Mouse (Mus musculus): ENCODE results near the gene Mmp15. TPM values are rescaled to one million over a fixed set of nuclear protein-coding genes. Genes with fewer than 3 reads are reported as not detected.

Mmp15 gene
- polyA plus RNA-seq (2012; rRNA removed), result 19.7 and 28.7 TPM in 2 replicates

GRCm38 (mm10) chr8:95352151-95352870 is at the start of gene Mmp15:
Mmp15 (plus strand) TSS chr8:95352268.
- peaks cover 4% of the 10 kb centered on the region for H3K4me1 ChIP-seq (ENCODE audit: control insufficient read depth, insufficient read depth, insufficient read length, low read length)
- H3K27me3 ChIP-seq (ENCODE audit: control insufficient read depth, insufficient read depth, low read length), result no peaks in the 10 kb centered on the region
- no peak for TF ChIP-seq CTCF (IDR thresholded peaks at IDR 0.05; ENCODE audit: extremely low read depth, insufficient read length, insufficient replicate concordance, low read depth, low read length)
- TF ChIP-seq POLR2A (IDR thresholded peaks at IDR 0.05; ENCODE audit: low read depth, low read length), result peak; percentile 49; the same call in 1 of the 2 replicates
- H3K36me3 ChIP-seq (ENCODE audit: control insufficient read depth, insufficient read depth, low read length), result no peaks in the 10 kb centered on the region
- H3K4me3 ChIP-seq (ENCODE audit: low read depth, low read length), result peak within 1 kb of the TSS; percentile 81
- H3K27ac ChIP-seq (ENCODE audit: insufficient read depth, low read depth, low read length), result peak within 1 kb of the TSS; percentile 36; the same call in 1 of the 2 replicates
- WGBS, result 1% methylated on average over 79 of the region's 80 CpGs

DNA sequence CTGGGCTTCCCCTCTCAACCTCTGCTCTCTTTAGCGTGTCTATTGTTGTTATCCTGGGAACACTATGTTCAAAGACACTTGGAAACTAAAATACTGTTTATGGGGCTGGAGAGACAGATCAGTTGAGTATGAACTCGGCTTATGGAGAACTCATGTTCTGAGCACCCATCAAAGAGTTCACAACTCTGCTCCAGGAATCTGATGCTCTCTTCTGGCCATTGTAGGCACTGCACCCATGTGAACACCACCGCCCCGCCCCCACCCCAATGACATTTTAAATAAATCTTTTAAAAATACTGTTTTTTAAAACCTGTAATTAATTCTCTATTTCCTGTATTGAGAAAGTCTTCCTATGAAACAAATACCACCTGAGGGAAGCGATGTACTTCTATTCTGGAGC is 49.7 kb upstream of the Mmp15 start:
- Histone ChIP-seq H3K36me3 (ENCODE audit: control insufficient read depth, insufficient read depth, low read length) (no peaks in the 10 kb centered on the region), H3K4me3 (ENCODE audit: low read depth, low read length) (no peak overlapping the region), H3K4me1 (ENCODE audit: control insufficient read depth, insufficient read depth, insufficient read length, low read length) (no peaks in the 10 kb centered on the region; the same call in 1 of the 2 replicates), H3K27ac (ENCODE audit: insufficient read depth, low read depth, low read length) (no peak overlapping the region), H3K27me3 (ENCODE audit: control insufficient read depth, insufficient read depth, low read length) (no peaks in the 10 kb centered on the region)
- 14% methylated on average over 5 of the region's 5 CpGs for WGBS
- TF ChIP-seq POLR2A (IDR thresholded peaks at IDR 0.05; ENCODE audit: low read depth, low read length) (no peak), CTCF (IDR thresholded peaks at IDR 0.05; ENCODE audit: extremely low read depth, insufficient read length, insufficient replicate concordance, low read depth, low read length) (peak; percentile 53; the same call in 1 of the 2 replicates)

- H3K4me1 ChIP-seq (ENCODE audit: control insufficient read depth, insufficient read depth, insufficient read length, low read length), result no peaks in the 10 kb centered on the region
- WGBS, result 47% methylated on average over 4 of the region's 4 CpGs
- H3K27ac ChIP-seq (ENCODE audit: insufficient read depth, low read depth, low read length), result no peak overlapping the region
- H3K36me3 ChIP-seq (ENCODE audit: control insufficient read depth, insufficient read depth, low read length), result no peaks in the 10 kb centered on the region
- TF ChIP-seq CTCF (IDR thresholded peaks at IDR 0.05; ENCODE audit: extremely low read depth, insufficient read length, insufficient replicate concordance, low read depth, low read length) (no peak), POLR2A (IDR thresholded peaks at IDR 0.05; ENCODE audit: low read depth, low read length) (no peak)
- H3K4me3 ChIP-seq (ENCODE audit: low read depth, low read length), result no peak overlapping the region
- H3K27me3 ChIP-seq (ENCODE audit: control insufficient read depth, insufficient read depth, low read length), result no peaks in the 10 kb centered on the region
Observed at GRCm38 (mm10) chr8:95305526-95305925, 46.5 kb upstream of the Mmp15 start.

DNA sequence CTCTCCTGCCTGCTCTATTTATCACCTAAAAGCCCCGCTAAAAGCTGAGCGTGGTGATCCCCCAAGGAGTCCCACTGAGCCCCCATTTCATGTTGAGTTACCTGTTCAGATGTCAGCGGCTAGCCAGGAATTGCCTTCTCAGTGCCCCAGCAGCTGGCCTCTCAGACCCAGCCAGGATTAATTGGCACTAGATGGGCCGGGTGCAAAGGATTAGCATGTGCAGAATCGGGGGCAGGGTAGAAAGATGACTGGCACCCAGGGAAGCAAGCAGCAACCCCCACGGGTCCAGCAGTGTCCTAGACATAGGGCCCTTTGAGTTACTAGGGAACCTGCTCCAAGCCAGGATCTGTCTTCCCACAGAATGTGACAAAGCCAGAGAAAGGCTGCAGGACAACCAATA is 45.6 kb upstream of the Mmp15 start, which contains the start of gene Cngb1:
Gene Cngb1 (minus strand): TSS at position 155 of the 400 bp plus-strand sequence.
- Histone ChIP-seq H3K27me3 (ENCODE audit: control insufficient read depth, insufficient read depth, low read length) (no peaks in the 10 kb centered on the region), H3K4me1 (ENCODE audit: control insufficient read depth, insufficient read depth, insufficient read length, low read length) (no peaks in the 10 kb centered on the region), H3K36me3 (ENCODE audit: control insufficient read depth, insufficient read depth, low read length) (no peaks in the 10 kb centered on the region), H3K27ac (ENCODE audit: insufficient read depth, low read depth, low read length) (no peak within 1 kb of the TSS), H3K4me3 (ENCODE audit: low read depth, low read length) (no peak within 1 kb of the TSS)
- no peak for TF ChIP-seq POLR2A (IDR thresholded peaks at IDR 0.05; ENCODE audit: low read depth, low read length)
- no peak for TF ChIP-seq CTCF (IDR thresholded peaks at IDR 0.05; ENCODE audit: extremely low read depth, insufficient read length, insufficient replicate concordance, low read depth, low read length)
- WGBS, result 48% methylated on average over 6 of the region's 6 CpGs

- no peaks in the 10 kb centered on the region for H3K36me3 ChIP-seq (ENCODE audit: control insufficient read depth, insufficient read depth, low read length)
- no peaks in the 10 kb centered on the region for H3K27me3 ChIP-seq (ENCODE audit: control insufficient read depth, insufficient read depth, low read length)
- no peak within 1 kb of the TSS for H3K4me3 ChIP-seq (ENCODE audit: low read depth, low read length)
- no peaks in the 10 kb centered on the region for H3K4me1 ChIP-seq (ENCODE audit: control insufficient read depth, insufficient read depth, insufficient read length, low read length)
- WGBS, result 56% methylated on average over 6 of the region's 6 CpGs
- H3K27ac ChIP-seq (ENCODE audit: insufficient read depth, low read depth, low read length), result no peak within 1 kb of the TSS
- TF ChIP-seq POLR2A (IDR thresholded peaks at IDR 0.05; ENCODE audit: low read depth, low read length) (no peak), CTCF (IDR thresholded peaks at IDR 0.05; ENCODE audit: extremely low read depth, insufficient read length, insufficient replicate concordance, low read depth, low read length) (no peak)
Observed at GRCm38 (mm10) chr8:95310342-95310970, 41.6 kb upstream of the Mmp15 start, which contains the start of gene Tepp. Tepp (plus strand) TSS chr8:95310566.

DNA sequence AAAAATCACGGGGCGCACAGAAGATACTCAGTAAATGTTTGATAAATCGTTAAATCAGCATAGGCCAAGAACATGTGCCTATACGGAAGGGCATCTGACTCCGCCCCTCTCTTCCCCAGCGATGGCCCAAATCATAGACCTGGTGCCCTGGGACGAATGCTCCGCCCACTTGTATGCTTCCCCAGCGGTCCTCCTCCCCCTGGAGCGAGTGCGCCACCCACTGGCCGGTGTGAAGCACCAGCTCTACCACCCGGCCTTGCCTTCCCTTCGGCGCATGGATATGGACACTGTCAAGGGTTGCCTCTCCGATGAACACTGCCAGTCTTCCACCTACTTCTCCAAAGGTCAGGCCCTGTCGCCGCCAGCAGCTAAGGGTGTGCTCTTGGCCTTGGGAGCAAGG is 39.2 kb upstream of the Mmp15 start:
- H3K4me1 ChIP-seq (ENCODE audit: control insufficient read depth, insufficient read depth, insufficient read length, low read length), result no peaks in the 10 kb centered on the region
- 60% methylated on average over 18 of the region's 18 CpGs for WGBS
- H3K27me3 ChIP-seq (ENCODE audit: control insufficient read depth, insufficient read depth, low read length), result no peaks in the 10 kb centered on the region
- H3K4me3 ChIP-seq (ENCODE audit: low read depth, low read length), result no peak overlapping the region
- H3K36me3 ChIP-seq (ENCODE audit: control insufficient read depth, insufficient read depth, low read length), result no peaks in the 10 kb centered on the region
- no peak for TF ChIP-seq CTCF (IDR thresholded peaks at IDR 0.05; ENCODE audit: extremely low read depth, insufficient read length, insufficient replicate concordance, low read depth, low read length)
- no peak for TF ChIP-seq POLR2A (IDR thresholded peaks at IDR 0.05; ENCODE audit: low read depth, low read length)
- no peak overlapping the region for H3K27ac ChIP-seq (ENCODE audit: insufficient read depth, low read depth, low read length)

DNA sequence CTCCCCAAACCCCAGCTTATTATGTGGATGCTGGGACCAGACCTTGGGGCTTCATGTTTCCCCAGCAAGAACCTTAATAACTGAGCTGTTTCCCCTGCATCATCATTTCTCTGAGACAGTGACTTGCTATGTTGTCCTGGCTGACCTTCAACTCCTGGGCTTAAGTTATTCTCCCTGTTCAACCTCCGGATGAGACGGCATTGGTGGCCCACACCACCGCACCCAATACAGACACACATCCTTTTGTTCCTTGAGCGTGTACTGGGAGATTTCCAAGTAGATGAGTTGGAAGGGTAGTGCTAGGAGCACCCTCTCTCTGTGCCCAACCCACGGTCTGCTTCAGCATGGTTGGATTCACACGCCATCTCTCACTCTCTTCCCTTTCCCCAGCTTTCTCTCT is 38.2 kb upstream of the Mmp15 start:
- no peaks in the 10 kb centered on the region for H3K36me3 ChIP-seq (ENCODE audit: control insufficient read depth, insufficient read depth, low read length)
- H3K27ac ChIP-seq (ENCODE audit: insufficient read depth, low read depth, low read length), result no peak overlapping the region
- H3K4me3 ChIP-seq (ENCODE audit: low read depth, low read length), result no peak overlapping the region
- 78% methylated on average over 6 of the region's 6 CpGs for WGBS
- TF ChIP-seq CTCF (IDR thresholded peaks at IDR 0.05; ENCODE audit: extremely low read depth, insufficient read length, insufficient replicate concordance, low read depth, low read length) (no peak), POLR2A (IDR thresholded peaks at IDR 0.05; ENCODE audit: low read depth, low read length) (no peak)
- H3K27me3 ChIP-seq (ENCODE audit: control insufficient read depth, insufficient read depth, low read length), result no peaks in the 10 kb centered on the region
- no peaks in the 10 kb centered on the region for H3K4me1 ChIP-seq (ENCODE audit: control insufficient read depth, insufficient read depth, insufficient read length, low read length)

Measured in small intestine, adult 2 months (tissue).